Mouse (Mus musculus) olfactory bulb, adult 2 months (tissue): Measurements from ENCODE around the gene Atf5. TPM values are rescaled to one million over a fixed set of nuclear protein-coding genes. Genes with fewer than 3 reads are reported as not detected.

ENCODE experiments used
- H3K27ac ChIP-seq: fragments of 200-500 bp; 2 replicates; pipeline ENCODE4 v1.5.1; 2012; ENCODE audit warnings: low read depth, low read length; ENCODE audit not compliant: insufficient read depth
- H3K4me1 ChIP-seq: fragments of 200-500 bp; 2 replicates; pipeline ENCODE4 v1.6.1; 2012; ENCODE audit warnings: low read length; ENCODE audit not compliant: control insufficient read depth, insufficient read depth
- H3K4me3 ChIP-seq: fragments of 200-500 bp; 2 replicates; pipeline ENCODE4 v1.5.1; 2012; ENCODE audit warnings: mild to moderate bottlenecking, low read depth, low read length, moderate library complexity; ENCODE audit not compliant: insufficient read depth
- CTCF ChIP-seq: fragments of 200-500 bp; IDR thresholded peaks from 2 replicates; pipeline ENCODE4 v1.5.1; 2012; ENCODE audit warnings: low read depth, mild to moderate bottlenecking, low read length, moderate library complexity; ENCODE audit not compliant: insufficient read depth
- POLR2A ChIP-seq: fragments of 200-500 bp; IDR thresholded peaks from 2 replicates; pipeline ENCODE4 v1.6.1; 2012; ENCODE audit warnings: mild to moderate bottlenecking, low read depth, low read length, moderate library complexity; ENCODE audit not compliant: insufficient read depth
- WGBS: fragments of 180-500 bp; shearing (Covaris S2); methylation state at CpG from one replicate; pipeline ENCODE4 v1.1.7; 2018; 5-methylcytosine and 5-hydroxymethylcytosine counted together
- polyA plus RNA-seq: library from polyadenylated mRNA; stranded (reverse); fragments of >200 nt; gene quantifications from 2 replicates; pipeline ENCODE4 v1.2.4, GENCODE M21; 2012; ENCODE audit warnings: low replicate concordance; ENCODE audit not compliant: missing spikeins, insufficient read depth, insufficient read length

The Atf5 gene
- polyA plus RNA-seq, result not detected in 2 replicates

GRCm38 (mm10) chr7:44816470-44817021 lies at the start of gene Atf5:
Atf5 (minus strand) TSS chr7:44816658.
- H3K27ac ChIP-seq, result peak within 1 kb of the TSS; percentile 95
- TF ChIP-seq CTCF (no peak), POLR2A (no peak)
- H3K4me1 ChIP-seq, result peaks cover 13% of the 10 kb centered on the region
- H3K4me3 ChIP-seq, result peak within 1 kb of the TSS; percentile 100
- under 1% methylated on average over 56 of the region's 57 CpGs for WGBS

GRCm38 (mm10) chr7:44864595-44865542 lies 48.4 kb upstream of the Atf5 start:
- Histone ChIP-seq H3K4me1 (peaks cover 67% of the 10 kb centered on the region), H3K27ac (no peak overlapping the region), H3K4me3 (no peak overlapping the region)
- 49% methylated on average over 24 of the region's 24 CpGs for WGBS
- TF ChIP-seq POLR2A (no peak), CTCF (no peak)

DNA sequence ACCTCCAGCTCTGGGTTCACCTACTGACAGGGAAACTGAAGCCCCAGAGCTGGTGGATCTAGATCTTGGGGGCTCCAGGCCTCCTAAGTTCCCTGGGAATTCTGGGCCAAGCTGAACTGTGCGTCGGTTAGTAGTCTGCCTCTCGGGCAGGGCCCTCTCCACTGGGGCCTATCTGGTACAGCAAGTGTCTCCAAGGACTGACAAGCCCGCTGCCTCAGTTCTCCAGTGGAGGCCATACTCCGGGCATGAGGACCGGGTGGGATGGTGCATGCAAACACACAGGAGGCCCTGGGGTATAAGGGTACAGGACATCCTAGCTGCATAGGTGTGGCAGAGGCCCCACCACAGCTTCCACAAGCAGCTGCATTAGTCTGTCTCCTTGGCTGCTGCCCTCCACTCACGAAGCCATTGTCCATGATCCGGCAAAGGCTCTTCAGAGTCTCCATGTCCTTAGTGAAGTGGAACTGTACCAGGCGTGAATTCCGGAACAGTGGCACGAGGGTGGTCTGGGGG lies 47.6 kb upstream of the Atf5 start:
- no peak overlapping the region for H3K27ac ChIP-seq

GRCm38 (mm10) chr7:44863210-44863609 lies 46.8 kb upstream of the Atf5 start:
- TF ChIP-seq POLR2A, result no peak
- no peak for TF ChIP-seq CTCF
- 84% methylated on average over 14 of the region's 14 CpGs for WGBS
- H3K4me3 ChIP-seq, result no peak overlapping the region
- peaks cover 71% of the 10 kb centered on the region for H3K4me1 ChIP-seq
- no peak overlapping the region for H3K27ac ChIP-seq

More for the DNA sequence above, 47.6 kb upstream of the Atf5 start:
- Histone ChIP-seq H3K4me1 (peaks cover 70% of the 10 kb centered on the region), H3K4me3 (no peak overlapping the region)
- TF ChIP-seq POLR2A (no peak), CTCF (no peak)
- 73% methylated on average over 11 of the region's 11 CpGs for WGBS

- Histone ChIP-seq H3K4me1 (peaks cover 67% of the 10 kb centered on the region), H3K27ac (no peak overlapping the region), H3K4me3 (no peak overlapping the region)
- WGBS, result 43% methylated on average over 8 of the region's 8 CpGs
- no peak for TF ChIP-seq POLR2A
Observed at GRCm38 (mm10) chr7:44862434-44862833, 46.0 kb upstream of the Atf5 start.

- H3K4me1 ChIP-seq, result peaks cover 57% of the 10 kb centered on the region
- 64% methylated on average over 14 of the region's 14 CpGs for WGBS
- H3K27ac ChIP-seq, result no peak overlapping the region
- H3K4me3 ChIP-seq, result no peak overlapping the region
- TF ChIP-seq POLR2A (no peak), CTCF (no peak)
Observed at GRCm38 (mm10) chr7:44861429-44861816, 45.0 kb upstream of the Atf5 start.

DNA sequence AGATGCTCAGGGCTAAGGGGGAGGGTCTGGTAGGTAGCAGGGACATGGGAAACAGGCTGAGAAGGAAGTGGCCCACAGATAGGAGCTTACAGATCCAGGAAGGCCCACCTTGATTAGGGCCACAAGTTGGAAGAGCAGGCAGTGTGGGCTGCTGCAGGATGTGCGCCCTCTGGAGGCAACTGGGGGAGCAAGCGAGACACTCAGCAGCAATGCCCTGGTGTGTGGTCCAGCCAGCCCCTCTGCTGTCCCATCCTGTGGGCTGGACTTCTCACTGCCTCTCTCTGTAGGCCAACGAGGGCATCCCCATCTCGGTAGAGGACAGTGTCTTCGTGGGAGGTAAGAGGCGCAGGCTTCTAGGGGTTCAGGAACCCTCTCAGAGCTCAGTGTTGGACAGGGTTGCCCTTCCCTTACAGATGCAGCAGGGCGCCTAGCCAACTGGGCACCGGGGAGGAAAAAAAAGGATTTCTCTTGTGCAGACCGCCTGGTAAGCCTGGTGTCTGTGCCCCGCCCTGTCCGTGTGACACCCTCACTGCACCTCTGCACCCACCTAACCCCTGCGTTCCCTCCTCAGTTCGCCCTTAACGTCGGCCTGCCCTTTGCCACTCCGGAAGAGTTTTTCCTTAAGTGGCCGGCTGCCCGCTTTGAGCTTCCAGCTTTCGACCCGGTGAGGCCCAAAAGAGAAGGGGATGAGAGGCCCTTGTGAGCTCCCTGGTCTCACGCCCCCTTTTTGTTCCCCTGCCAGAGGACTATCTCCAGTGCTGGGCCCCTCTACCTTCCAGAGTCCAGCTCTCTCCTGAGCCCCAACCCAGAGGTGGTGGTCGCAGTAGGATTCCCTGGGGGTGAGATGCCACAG lies 44.3 kb upstream of the Atf5 start:
- TF ChIP-seq POLR2A, result no peak
- peak; percentile 68 for TF ChIP-seq CTCF
- WGBS, result 40% methylated on average over 22 of the region's 22 CpGs
- Histone ChIP-seq H3K4me3 (no peak overlapping the region), H3K27ac (no peak overlapping the region), H3K4me1 (peaks cover 52% of the 10 kb centered on the region)

DNA sequence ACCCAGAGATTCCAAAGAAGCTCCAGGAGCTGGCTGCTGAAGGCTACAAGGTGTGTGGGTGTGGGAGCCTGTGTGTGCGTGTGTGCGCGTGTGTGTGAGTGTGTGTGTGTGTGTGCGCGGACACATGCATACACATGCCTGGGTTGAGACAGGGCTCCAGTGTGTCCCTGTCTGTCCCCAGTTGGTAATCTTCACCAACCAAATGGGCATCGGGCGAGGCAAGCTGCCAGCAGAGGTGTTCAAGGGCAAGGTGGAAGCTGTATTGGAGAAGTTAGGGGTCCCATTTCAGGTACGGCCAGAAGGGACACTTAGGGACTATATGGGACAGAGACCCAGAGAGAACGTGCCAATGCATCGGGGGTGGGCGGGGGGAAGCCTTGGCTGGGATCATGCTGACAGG lies 43.4 kb upstream of the Atf5 start:
- Histone ChIP-seq H3K4me1 (peaks cover 47% of the 10 kb centered on the region), H3K27ac (no peak overlapping the region), H3K4me3 (no peak overlapping the region)
- WGBS, result 89% methylated on average over 11 of the region's 11 CpGs
- no peak for TF ChIP-seq POLR2A
- TF ChIP-seq CTCF, result no peak
